Mouse (Mus musculus): ENCODE results near the gene Gm47996.

DNA sequence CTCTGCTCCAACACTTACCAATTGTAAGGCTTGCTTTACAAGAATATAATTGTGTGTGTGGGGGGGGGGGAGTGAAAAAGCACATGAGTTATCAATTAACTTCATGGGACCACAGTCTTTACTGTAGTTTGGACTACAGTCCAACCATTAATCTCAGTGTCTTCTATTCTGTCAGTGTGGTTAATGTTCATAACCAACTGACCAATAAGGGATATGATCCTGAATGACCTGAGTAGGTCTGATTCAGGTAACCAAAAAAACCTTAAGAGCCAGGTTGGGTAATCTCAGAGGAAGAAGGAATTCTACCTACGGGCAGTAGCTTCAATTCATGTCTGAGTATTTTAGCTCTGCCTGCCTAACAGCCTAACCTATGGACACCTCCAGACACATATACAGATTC, 14.6 kb downstream of the Gm47996 start:
- TF ChIP-seq POLR2A (IDR thresholded peaks at IDR 0.05; ENCODE audit: control insufficient read depth in 1 of 2, insufficient read depth in 1 of 2, low read depth in 1 of 2, low read length in 2 of 2, poor library complexity in 1 of 2) (no peak), NRF1 (IDR thresholded peaks at IDR 0.05; ENCODE audit: insufficient read depth, low read depth, low read length, poor library complexity, severe bottlenecking) (no peak), EP300 (IDR thresholded peaks at IDR 0.05; ENCODE audit: low read depth in 1 of 2, low read length in 2 of 2) (no peak), MAX (IDR thresholded peaks at IDR 0.05; ENCODE audit: low read length) (no peak), CTCF (IDR thresholded peaks at IDR 0.05 in 2 of 3, conservative IDR thresholded peaks at IDR 0.05 in 1 of 3; ENCODE audit: control insufficient read depth in 1 of 3, insufficient read depth in 1 of 3, low read depth in 2 of 3, low read length in 3 of 3, poor library complexity in 1 of 3, severe bottlenecking in 1 of 3) (no peak), ZKSCAN1 (IDR thresholded peaks at IDR 0.05; ENCODE audit: low read depth, low read length) (no peak), CHD1 (IDR thresholded peaks at IDR 0.05; ENCODE audit: low read depth, low read length) (no peak), USF1 (IDR thresholded peaks at IDR 0.05; ENCODE audit: low read depth, low read length) (no peak), TAL1 (IDR thresholded peaks at IDR 0.05; ENCODE audit: low read length) (no peak), RCOR1 (IDR thresholded peaks at IDR 0.05; ENCODE audit: low read depth, low read length) (no peak), USF2 (IDR thresholded peaks at IDR 0.05; ENCODE audit: borderline replicate concordance in 1 of 2, insufficient read depth in 1 of 2, low read depth in 1 of 2, low read length in 2 of 2) (no peak), MYC (IDR thresholded peaks at IDR 0.05; ENCODE audit: low read depth, low read length) (no peak), CHD2 (IDR thresholded peaks at IDR 0.05; ENCODE audit: low read length) (no peak)

Data from MEL (cell line).